8 mouse cellular contexts compared by ENCODE assay signal in genomic region chr13:49172971-49173596, GRCm38 (mm10). TPM values are rescaled to one million over a fixed set of nuclear protein-coding genes. Genes with fewer than 3 reads are reported as not detected.
DNase-seq lines count a peak whose midpoint lies in the region; ATAC-seq lines count a peak whose summit lies in the region.

No protein-coding gene starts in this region.

- no peaks in the 10 kb centered on the region for H3K4me1 ChIP-seq in hindbrain, embryonic 14.5 days (replicated peaks; ENCODE audit: control insufficient read depth, insufficient read depth, low read length)

- H3K4me3 ChIP-seq in hindbrain, embryonic 14.5 days (replicated peaks; ENCODE audit: low read length) = no peak overlapping the region

- ATAC-seq in hindbrain, embryonic 14.5 days (ENCODE audit: low FRiP score) = peak; percentile 67

- H3K9ac ChIP-seq in hindbrain, embryonic 14.5 days = no peak overlapping the region

- no peak overlapping the region for H3K27ac ChIP-seq in hindbrain, embryonic 14.5 days

- H3K4me2 ChIP-seq in hindbrain, embryonic 14.5 days (replicated peaks) = no peak overlapping the region

- 5% methylated on average over 12 of the region's 12 CpGs for WGBS in hindbrain, embryonic 14.5 days

- H3K36me3 ChIP-seq in hindbrain, embryonic 14.5 days (replicated peaks; ENCODE audit: control insufficient read depth, insufficient read depth) = no peaks in the 10 kb centered on the region

- H3K9me3 ChIP-seq in hindbrain, embryonic 14.5 days (ENCODE audit: control insufficient read depth, low read length) = no peaks in the 10 kb centered on the region

- H3K27me3 ChIP-seq in hindbrain, embryonic 14.5 days (ENCODE audit: control insufficient read depth, insufficient read depth, low read length) = no peaks in the 10 kb centered on the region

- peak; percentile 83 for DNase-seq in R1 (ENCODE audit: low read depth, low spot score)
- peak; percentile 94 for DNase-seq in cerebellum, postnatal 14 days
- peak; percentile 87 for DNase-seq in frontal cortex, postnatal 25 days (ENCODE audit: low spot score in 2 of 2)
- DNase-seq in hindbrain, embryonic 14.5 days (ENCODE audit: low spot score) = peak; percentile 87
- peak; percentile 81 to 87 for DNase-seq in layer of hippocampus, postnatal 36 days
- peak; percentile 85 for DNase-seq in lung, postnatal 25 days (ENCODE audit: low spot score)
- peak; percentile 96 for DNase-seq in retina, embryonic 14.5 days (ENCODE audit: low spot score)
- peak; percentile 73 to 78 for DNase-seq in thymus, postnatal 36 days

RNA-seq across cellular contexts. Expression of gene Ninj1, which starts 14.2 kb away (rescaled TPM):
- 33.3 and 33.5 TPM in 2 replicates for polyA plus RNA-seq in hindbrain, embryonic 14.5 days (2014; fragmentation: Nextera tagmentation; extraction: Ambion mirVana)
- total RNA-seq in layer of hippocampus, postnatal 36 days (2021) = 10 to 100 TPM; 18.7 to 19.3 TPM

RNA-seq across cellular contexts. Expression of gene Wnk2, which starts 25.3 kb away (rescaled TPM):
- polyA plus RNA-seq in hindbrain, embryonic 14.5 days (2014; fragmentation: Nextera tagmentation; extraction: Ambion mirVana) = 23.3 and 28.0 TPM in 2 replicates
- total RNA-seq in layer of hippocampus, postnatal 36 days (2021) = 10 to 100 TPM; 85.8 to 99.2 TPM

RNA-seq across cellular contexts. Expression of gene Card19, which starts 42.8 kb away (rescaled TPM):
- 31.0 and 37.0 TPM in 2 replicates for polyA plus RNA-seq in hindbrain, embryonic 14.5 days (2014; fragmentation: Nextera tagmentation; extraction: Ambion mirVana)
- 10 to 100 TPM; 13.9 to 15.0 TPM for total RNA-seq in layer of hippocampus, postnatal 36 days (2021)
